Mouse (Mus musculus): ENCODE results near the gene Golga4.

The Golga4 gene

GRCm38 (mm10) chr9:118489579-118490019 lies 16.5 kb upstream of the Golga4 start:
- DNase-seq, result peak; percentile 81

DNA sequence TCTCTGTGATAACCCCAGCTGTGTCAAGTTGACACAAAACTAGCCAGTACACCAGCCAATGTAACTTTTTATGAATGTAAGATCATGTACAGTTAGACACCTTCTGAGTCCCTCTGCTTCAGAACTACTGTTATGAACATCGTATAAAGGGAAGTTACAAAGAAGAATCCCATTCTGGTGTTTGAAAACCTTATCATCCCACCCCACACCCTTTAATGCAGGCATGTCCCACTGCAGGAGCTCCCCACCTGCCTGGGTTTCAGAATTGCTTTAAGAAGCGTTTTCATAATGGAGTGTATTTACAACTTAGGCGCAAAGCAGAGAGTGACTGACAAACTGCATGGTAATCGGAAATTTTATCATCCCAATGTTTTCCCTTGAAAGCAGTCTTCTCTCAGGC lies 14.9 kb upstream of the Golga4 start:
- no peak for DNase-seq

- DNase-seq, result no peak
These were observed 13.0 kb upstream of the Golga4 start for GRCm38 (mm10) chr9:118492932-118493698.

DNA sequence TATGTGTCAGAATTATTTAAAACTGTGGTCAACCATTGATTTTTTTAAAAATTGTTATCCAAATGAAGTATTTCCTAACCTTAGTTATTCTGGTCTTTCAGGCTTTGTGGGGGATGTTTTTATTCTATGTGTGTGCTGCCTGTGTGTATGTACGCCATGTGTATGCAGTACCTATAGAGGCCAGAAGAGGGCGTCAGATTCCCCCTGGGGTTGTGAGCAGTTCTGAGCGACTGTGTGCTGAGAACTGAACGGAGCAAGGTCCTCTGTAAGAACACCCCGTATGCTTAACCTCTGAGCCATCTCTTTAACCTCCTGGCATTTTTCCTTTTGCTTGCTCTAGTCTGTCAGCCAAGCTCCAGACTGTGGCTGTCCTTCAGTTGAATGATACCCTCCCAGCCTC lies 12.0 kb upstream of the Golga4 start:
- no peak for DNase-seq

- DNase-seq, result no peak
These were observed 10.1 kb upstream of the Golga4 start for GRCm38 (mm10) chr9:118495933-118496332.

DNA sequence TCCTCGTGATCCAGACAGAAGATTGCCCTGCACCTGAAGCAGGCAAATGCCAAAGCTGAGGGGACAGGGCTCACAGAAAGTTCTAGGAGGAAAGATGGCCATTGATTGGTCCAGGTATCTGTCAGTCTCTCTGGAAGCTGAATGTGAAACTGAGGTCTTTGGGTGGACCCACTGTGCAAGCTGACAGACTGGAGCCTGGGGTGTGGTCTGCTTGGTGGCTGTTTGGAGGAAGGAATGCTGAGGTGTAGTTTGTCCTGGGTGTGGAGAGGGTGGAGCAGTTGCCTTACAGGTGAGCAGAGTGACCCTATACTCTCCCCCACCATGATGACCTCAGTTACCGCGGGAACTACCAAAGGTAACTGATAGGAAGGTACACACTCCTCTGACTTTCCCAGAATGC lies 9.1 kb upstream of the Golga4 start:
- DNase-seq, result no peak

GRCm38 (mm10) chr9:118498061-118498460 lies 8.0 kb upstream of the Golga4 start:
- no peak for DNase-seq

GRCm38 (mm10) chr9:118500963-118501362 lies 5.1 kb upstream of the Golga4 start:
- no peak for DNase-seq

DNA sequence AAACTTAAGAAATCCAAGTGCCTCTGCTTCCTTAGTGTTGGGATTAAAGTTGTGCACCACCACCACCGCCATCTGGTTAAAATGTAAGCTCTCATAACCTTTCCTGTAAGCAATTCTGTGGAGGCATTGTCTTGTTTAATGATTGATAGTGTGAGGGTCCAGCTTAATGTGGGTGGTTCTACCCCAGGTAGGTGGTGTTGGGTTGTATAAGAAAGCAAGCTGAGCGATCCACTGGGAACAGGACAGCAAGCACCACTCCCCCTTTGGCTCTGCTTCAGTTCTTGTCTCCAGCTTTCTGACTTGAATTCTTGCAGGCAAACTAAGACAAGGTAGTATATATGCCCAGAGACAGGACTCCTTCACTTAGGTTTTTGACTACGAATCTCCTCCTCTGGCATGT lies 1.4 kb upstream of the Golga4 start:
- no peak for DNase-seq

DNA sequence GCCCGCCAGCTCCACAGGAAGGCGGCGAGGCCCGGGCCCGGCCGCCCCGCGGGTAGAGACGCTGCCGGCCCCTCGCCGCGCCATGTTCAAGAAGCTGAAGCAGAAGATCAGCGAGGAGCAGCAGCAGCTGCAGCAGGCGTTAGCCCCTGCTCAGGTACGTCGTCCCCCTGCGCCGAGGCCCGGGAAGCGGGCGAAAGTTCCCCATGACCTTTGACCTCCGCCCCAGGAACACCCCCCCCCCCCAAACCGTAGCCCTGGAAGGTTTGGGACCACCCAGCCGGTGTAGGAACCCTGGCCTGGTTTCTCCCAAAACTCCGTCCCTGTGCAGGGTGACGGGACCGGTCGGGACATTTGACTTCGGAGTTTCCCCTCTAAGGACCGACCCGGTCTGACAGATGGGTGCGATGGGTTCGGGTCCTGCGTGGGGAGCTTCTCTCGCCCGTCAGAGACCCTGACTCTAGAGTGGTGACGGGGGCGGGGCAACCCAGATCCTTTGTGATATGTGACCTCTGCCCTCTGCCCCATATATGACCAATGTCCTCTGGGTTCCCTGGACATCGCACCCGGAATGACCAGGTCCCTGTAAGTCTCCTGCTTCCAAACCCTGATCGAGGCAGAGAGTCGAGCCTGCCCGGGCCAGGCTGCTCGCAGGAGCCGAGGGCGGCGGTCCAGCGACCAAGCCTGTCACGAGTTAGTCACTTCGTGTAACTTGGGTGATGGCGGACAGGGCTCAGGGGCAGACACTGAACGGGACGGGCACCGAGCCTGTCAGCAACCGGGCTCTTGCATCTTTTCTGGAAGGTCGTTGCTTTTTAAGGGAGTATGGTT lies 551 bp downstream of the Golga4 start:
- DNase-seq, result no peak

DNA sequence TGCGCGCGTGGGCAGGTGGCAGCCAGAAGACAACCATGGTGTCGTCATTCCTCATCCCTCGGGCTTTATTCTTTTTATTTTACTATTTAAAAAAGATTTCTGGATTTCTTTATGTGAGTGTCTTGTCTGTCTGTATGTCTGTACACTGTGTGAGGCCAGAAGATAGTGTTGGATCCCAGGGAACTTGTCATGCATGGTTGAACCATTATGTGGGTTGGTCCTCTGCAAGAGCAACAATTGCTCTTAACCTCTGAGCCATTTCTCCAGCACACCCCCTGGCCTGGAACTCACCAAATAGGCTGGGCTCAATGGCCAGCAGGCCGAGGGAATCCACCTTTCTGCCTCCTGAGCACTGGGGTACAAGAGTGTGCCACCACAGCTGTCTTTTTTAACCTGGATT lies 1.5 kb downstream of the Golga4 start:
- no peak for DNase-seq

DNA sequence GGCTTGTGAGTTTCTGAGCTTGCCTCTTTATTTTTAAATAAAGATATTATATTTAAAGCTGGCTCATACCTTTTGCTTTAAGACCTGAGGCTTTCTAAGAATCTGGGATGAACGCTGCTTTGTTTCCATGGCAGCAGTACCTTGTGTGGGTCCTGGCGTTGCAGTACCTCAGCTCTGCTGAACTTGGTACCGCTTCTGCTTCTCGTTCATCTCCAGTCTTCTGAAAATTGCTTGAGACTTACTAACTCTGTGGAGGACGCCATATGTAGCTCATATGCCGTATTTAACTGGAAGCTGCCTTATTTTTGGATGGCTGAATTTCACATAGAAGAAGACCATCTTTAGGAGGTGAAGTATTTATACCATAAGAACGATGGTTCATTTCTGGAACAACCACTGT lies 2.5 kb downstream of the Golga4 start:
- no peak for DNase-seq

GRCm38 (mm10) chr9:118510941-118511690 lies 5.0 kb downstream of the Golga4 start:
- DNase-seq, result no peak

- no peak for DNase-seq
These were observed 6.7 kb downstream of the Golga4 start for GRCm38 (mm10) chr9:118512681-118513233.

DNA sequence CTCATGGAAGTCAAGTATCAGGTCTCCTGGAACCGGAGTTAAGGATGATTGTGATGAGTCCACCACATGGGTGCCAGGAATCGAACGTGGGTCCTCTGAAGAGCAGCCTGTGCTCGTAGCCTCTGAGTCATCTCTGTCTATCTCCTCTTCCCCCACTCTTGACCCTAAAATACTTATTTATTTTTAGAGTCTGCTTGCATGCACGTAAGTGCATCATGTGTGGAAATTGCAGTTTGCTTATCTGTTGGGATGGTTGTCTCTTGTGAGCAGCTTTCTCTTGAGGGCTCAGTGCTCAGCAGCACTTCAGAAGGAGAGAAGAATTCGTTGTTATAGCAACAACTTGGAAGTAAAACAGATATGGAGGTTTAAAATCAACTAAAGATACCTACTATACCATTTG lies 9.4 kb downstream of the Golga4 start:
- no peak for DNase-seq

GRCm38 (mm10) chr9:118516162-118516561 lies 10.1 kb downstream of the Golga4 start:
- no peak for DNase-seq

GRCm38 (mm10) chr9:118517619-118518018 lies 11.6 kb downstream of the Golga4 start:
- DNase-seq, result no peak

DNA sequence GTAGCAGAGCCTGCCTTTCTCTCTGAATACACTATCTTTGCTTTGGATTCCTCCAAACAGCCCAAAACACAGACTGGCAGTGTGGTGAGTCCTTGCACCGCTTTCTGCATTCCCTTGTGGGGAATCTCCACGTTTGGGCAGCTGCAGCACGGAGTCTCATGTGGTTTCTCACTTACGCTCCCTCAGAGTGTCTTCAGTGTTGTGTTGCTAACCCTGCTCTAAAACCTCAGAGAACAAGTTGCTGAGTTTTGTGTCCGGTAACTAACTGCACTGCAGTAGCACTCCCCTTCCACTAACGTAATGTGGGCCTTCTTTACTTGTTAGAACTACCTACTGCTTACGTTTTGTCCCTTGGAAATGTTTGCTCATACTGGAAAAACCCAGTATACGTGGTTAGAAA lies 13.0 kb downstream of the Golga4 start:
- no peak for DNase-seq

DNA sequence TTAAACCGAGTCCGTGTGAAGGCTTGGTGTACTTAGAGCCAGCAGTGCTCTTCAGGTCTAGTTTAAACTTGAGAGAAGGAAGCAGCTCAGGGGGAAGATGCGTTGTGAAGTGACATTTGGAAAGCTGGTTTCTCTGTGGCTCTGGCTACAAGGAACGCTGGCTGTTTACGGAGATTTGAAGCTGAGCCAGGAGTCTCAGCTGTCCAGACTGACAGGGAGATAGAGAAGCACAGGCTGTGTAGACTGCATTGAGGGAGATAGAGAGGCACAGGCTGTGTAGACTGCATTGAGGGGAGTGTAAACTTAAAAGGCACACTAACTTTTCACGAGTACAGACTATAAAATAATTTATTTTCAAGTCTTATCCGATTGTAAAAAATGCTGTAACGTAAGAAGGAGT lies 13.9 kb downstream of the Golga4 start:
- DNase-seq, result no peak

DNA sequence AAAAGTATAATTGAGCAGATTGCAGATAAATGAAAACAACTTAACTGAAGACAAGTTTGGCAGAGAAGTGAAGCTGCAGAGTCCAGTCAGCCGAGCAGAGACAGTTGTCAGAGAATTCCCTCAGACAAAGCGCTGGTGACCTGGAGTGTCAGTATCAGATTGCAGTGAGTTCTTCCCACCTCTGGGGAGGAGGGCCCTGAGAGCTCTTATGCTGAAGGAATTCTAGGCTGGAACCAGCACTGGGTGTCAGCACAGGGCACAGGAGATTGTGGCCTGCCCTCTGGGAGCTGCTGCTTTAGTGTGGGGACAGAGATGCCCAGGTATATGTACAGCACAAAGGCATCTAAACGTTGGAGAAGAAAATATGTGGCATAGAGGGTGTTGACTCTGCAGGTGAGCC lies 14.8 kb downstream of the Golga4 start:
- no peak for DNase-seq

DNA sequence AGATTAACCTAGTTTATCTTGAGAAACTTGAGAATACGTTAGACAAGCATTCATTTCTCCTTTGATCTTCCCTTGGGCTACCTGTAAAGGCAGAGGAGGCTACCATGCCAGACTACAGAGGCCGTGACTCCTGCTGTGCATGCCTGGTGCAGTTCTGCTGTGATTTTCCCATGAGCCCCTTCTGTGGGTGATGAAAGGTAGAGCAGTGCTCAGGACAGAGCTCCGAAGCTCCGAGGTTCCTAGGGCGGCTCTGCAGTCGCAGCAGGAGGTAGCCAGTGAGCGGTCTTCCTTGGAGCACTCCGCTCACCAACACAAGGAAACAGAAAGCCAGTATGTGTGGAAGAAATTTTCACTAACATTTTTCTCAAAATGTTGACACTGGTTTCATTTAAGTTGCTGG lies 15.6 kb downstream of the Golga4 start:
- no peak for DNase-seq

GRCm38 (mm10) chr9:118523738-118524137 lies 17.7 kb downstream of the Golga4 start:
- DNase-seq, result no peak

- DNase-seq, result no peak
These were observed 21.0 kb downstream of the Golga4 start for GRCm38 (mm10) chr9:118527056-118527455.

Data from thymus, postnatal 25 days (tissue).